Mouse (Mus musculus) embryonic fibroblast, embryonic 13.5 days (primary cell): ENCODE data around the gene Erc2. TPM values are rescaled to one million over a fixed set of nuclear protein-coding genes. Genes with fewer than 3 reads are reported as not detected.

Experiments
- H3K27ac ChIP-seq: 2 replicates; pipeline ENCODE4 v1.5.1; 2012; ENCODE audit warnings: low read length, control low read depth, inconsistent platforms; ENCODE audit not compliant: insufficient read depth
- H3K4me1 ChIP-seq: 2 replicates; pipeline ENCODE4 v1.6.1; 2011; ENCODE audit warnings: low read length; ENCODE audit not compliant: control insufficient read depth, insufficient read depth
- H3K4me3 ChIP-seq: 2 replicates; pipeline ENCODE4 v1.5.1; 2011; ENCODE audit warnings: mild to moderate bottlenecking, control low read depth, low read length; ENCODE audit not compliant: insufficient read depth
- CTCF ChIP-seq: IDR thresholded peaks from 2 replicates; pipeline ENCODE4 v1.5.1; 2011; ENCODE audit warnings: mild to moderate bottlenecking, control low read depth, low read length, moderate library complexity, borderline replicate concordance; ENCODE audit not compliant: insufficient read depth
- POLR2A ChIP-seq: IDR thresholded peaks from 2 replicates; pipeline ENCODE4 v1.6.1; 2011; ENCODE audit warnings: low read depth, mild to moderate bottlenecking, control low read depth, low read length, moderate library complexity
- polyA plus RNA-seq: library from polyadenylated mRNA; stranded (reverse); fragments of >200 nt; gene quantifications from 2 replicates; pipeline ENCODE4 v1.2.4, GENCODE M21; 2011; ENCODE audit warnings: low read depth; ENCODE audit not compliant: missing spikeins, insufficient read length

Gene Erc2
- polyA plus RNA-seq, 1 experiment, result 4.4 TPM

DNA sequence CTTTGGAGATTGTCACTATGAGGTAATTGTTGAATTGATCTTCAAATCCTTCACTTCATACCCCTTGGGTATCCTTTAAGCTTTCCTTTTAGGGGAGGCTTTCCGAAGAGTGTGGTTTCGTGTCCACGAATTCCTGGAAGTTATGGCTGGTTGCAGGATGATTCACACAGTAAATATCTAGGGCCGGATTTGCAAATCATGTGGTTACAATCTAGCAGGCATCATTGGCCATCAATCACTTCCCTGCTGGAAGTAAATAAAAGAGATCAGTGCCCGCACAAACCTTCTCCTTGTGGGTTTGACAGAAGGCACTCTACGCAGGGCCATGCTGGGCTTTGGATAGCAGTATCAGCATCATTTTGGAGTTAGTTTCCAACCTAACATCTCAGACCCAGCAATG lies 201.7 kb downstream of the Erc2 start:
- H3K27ac ChIP-seq, result peak overlapping the region; percentile 98
- TF ChIP-seq CTCF (no peak), POLR2A (no peak)

DNA sequence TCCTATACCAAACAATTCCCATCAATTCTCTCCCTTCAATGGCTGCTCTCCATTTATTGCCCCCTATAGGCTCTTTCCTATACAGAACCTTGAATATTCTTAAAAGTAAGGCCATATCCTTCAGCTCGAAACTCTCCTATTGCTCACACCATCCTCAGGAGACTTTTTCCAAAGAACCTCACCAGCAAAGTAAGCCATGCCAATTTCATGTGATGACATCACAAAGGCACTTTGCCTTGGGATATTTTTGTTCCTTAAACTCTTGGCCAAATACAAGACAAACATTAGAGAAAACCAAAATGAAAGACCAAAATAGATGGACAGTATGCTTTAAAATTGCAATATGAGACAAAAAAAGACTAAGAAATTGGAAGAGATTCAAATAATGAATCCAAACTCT lies 204.6 kb downstream of the Erc2 start:
- H3K27ac ChIP-seq, result no peak overlapping the region
- H3K4me3 ChIP-seq, result no peak overlapping the region
- H3K4me1 ChIP-seq, result peaks cover 13% of the 10 kb centered on the region
- TF ChIP-seq CTCF (no peak), POLR2A (no peak)

More for the DNA sequence above, 201.7 kb downstream of the Erc2 start:
- H3K4me1 ChIP-seq, result peaks cover 13% of the 10 kb centered on the region
- H3K4me3 ChIP-seq, result no peak overlapping the region

GRCm38 (mm10) chr14:27828089-27828488 lies 205.9 kb downstream of the Erc2 start:
- Histone ChIP-seq H3K4me1 (peaks cover 13% of the 10 kb centered on the region), H3K27ac (no peak overlapping the region), H3K4me3 (no peak overlapping the region)
- TF ChIP-seq POLR2A, result no peak
- no peak for TF ChIP-seq CTCF

- Histone ChIP-seq H3K4me1 (peaks cover 3% of the 10 kb centered on the region), H3K27ac (no peak overlapping the region), H3K4me3 (no peak overlapping the region)
- TF ChIP-seq CTCF, result no peak
- TF ChIP-seq POLR2A, result no peak
Measured at GRCm38 (mm10) chr14:27832196-27832595, 210.0 kb downstream of the Erc2 start.

- Histone ChIP-seq H3K27ac (no peak overlapping the region), H3K4me1 (peaks cover 7% of the 10 kb centered on the region), H3K4me3 (no peak overlapping the region)
- no peak for TF ChIP-seq POLR2A
- no peak for TF ChIP-seq CTCF
Measured at GRCm38 (mm10) chr14:27835351-27835750, 213.1 kb downstream of the Erc2 start.

DNA sequence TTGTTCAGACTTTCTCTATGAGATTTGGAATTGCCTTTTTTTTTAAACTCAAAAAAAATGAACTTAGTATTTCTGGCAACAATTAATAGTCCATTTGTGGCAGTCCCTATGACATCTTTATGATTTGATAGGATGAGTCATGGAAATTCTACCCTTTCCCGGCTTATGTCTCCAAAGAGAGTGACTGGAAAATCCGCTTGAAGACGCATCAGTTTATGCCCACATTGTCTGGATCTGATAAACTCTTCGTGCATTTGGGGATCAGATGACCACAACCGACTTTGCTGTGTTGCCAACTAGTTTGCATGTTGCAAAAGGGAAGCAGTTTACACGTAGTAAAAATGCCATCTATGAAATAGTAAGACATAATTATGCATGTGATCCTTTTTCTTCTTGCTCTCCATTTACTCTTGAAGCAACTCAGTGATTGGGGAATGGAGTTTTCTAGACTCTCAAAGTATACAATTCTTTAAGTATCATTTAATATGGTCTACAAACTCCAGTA lies 215.4 kb downstream of the Erc2 start:
- Histone ChIP-seq H3K27ac (peak overlapping the region; percentile 18; the same call in 1 of the 2 replicates), H3K4me1 (peaks cover 7% of the 10 kb centered on the region), H3K4me3 (no peak overlapping the region)
- no peak for TF ChIP-seq CTCF
- no peak for TF ChIP-seq POLR2A

DNA sequence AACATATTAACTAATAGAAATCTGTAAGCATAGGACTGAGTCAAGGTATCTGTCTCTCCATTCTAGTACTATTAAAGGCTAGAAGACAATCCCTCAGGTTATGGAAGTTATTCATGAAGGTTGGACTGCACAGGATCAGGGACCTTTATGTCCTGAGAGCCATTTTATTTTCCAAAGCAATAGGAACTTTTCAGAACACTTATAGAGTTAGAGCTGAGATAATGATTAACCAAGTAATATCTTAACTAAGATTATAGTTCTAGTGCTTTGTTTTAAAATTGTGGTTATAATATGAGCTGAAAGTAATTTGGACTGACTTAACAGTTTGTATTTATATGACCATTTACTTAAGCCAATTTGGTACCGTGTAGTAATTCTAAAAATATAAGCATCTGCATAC lies 217.9 kb downstream of the Erc2 start:
- Histone ChIP-seq H3K4me3 (no peak overlapping the region), H3K27ac (no peak overlapping the region), H3K4me1 (peaks cover 7% of the 10 kb centered on the region)
- TF ChIP-seq POLR2A (no peak), CTCF (no peak)

- H3K27ac ChIP-seq, result no peak overlapping the region
- no peak overlapping the region for H3K4me3 ChIP-seq
- H3K4me1 ChIP-seq, result 0 out of 2 replicates have a peak, but pooled peaks cover 2% of the 10 kb centered on the region
- TF ChIP-seq CTCF (no peak), POLR2A (no peak)
Measured at GRCm38 (mm10) chr14:27846875-27847274, 224.6 kb downstream of the Erc2 start.

- 0 out of 2 replicates have a peak, but pooled peaks cover 2% of the 10 kb centered on the region for H3K4me1 ChIP-seq
- TF ChIP-seq CTCF (no peak), POLR2A (no peak)
- no peak overlapping the region for H3K4me3 ChIP-seq
- H3K27ac ChIP-seq, result no peak overlapping the region
Measured at GRCm38 (mm10) chr14:27847291-27847690, 225.1 kb downstream of the Erc2 start.

GRCm38 (mm10) chr14:27851231-27851630 lies 229.0 kb downstream of the Erc2 start:
- H3K4me1 ChIP-seq, result 0 out of 2 replicates have a peak, but pooled peaks cover 2% of the 10 kb centered on the region

GRCm38 (mm10) chr14:27852606-27853005 lies 230.4 kb downstream of the Erc2 start:
- H3K4me3 ChIP-seq, result no peak overlapping the region
- H3K4me1 ChIP-seq, result no peaks in the 10 kb centered on the region
- TF ChIP-seq CTCF (no peak), POLR2A (no peak)
- H3K27ac ChIP-seq, result no peak overlapping the region

More at GRCm38 (mm10) chr14:27851231-27851630, 229.0 kb downstream of the Erc2 start:
- Histone ChIP-seq H3K27ac (no peak overlapping the region), H3K4me3 (no peak overlapping the region)
- TF ChIP-seq CTCF (no peak), POLR2A (no peak)
